In genomic region chrX:7764657-7765280, GRCm38 (mm10) we compare ENCODE assay signal across 10 mouse cellular contexts. TPM values are rescaled to one million over a fixed set of nuclear protein-coding genes. Genes with fewer than 3 reads are reported as not detected.
DNase-seq lines count a peak whose midpoint lies in the region; ATAC-seq and TF ChIP-seq lines count a peak whose summit lies in the region.
"Had no signal": no experiment of that assay in that cellular context is flagged by ENCODE, and none has a peak within 500 bp of the region (broad histone marks: within the 10 kb centered on the region; RNA-seq: fewer than 3 reads in every experiment).

No protein-coding gene starts in this region.

- 22% methylated on average over 9 of the region's 9 CpGs for WGBS in forebrain, embryonic 14.5 days
- 33% methylated on average over 9 of the region's 9 CpGs for WGBS in liver, embryonic 13.5 days (ENCODE audit: insufficient replicate concordance)

- H3K27ac ChIP-seq in gastrocnemius, adult 2 months: peak overlapping the region; percentile 91
- H3K27ac ChIP-seq in forebrain, embryonic 14.5 days (ENCODE audit: low read depth, low read length): no peak overlapping the region
- H3K27ac ChIP-seq in liver, embryonic 13.5 days: no peak overlapping the region

- peak overlapping the region; percentile 62; the same call in 1 of the 2 replicates for H3K9ac ChIP-seq in forebrain, embryonic 14.5 days (ENCODE audit: low read length)
- peak overlapping the region; percentile 78; the same call in 1 of the 2 replicates for H3K9ac ChIP-seq in liver, embryonic 13.5 days

- peaks cover 16% of the 10 kb centered on the region; the same call in 1 of the 2 replicates for H3K36me3 ChIP-seq in forebrain, embryonic 14.5 days (ENCODE audit: control insufficient read depth, insufficient read depth, low read length)
- H3K36me3 ChIP-seq in liver, embryonic 13.5 days: peaks cover 24% of the 10 kb centered on the region

- intact Hi-C loops in gastrocnemius, adult 2 months (cut with DNase I): no loop called here

- TF ChIP-seq CTCF in gastrocnemius, adult 2 months (IDR thresholded peaks at IDR 0.05): no peak

- no peak for ATAC-seq in forebrain, embryonic 14.5 days
- no peak for ATAC-seq in liver, embryonic 13.5 days (ENCODE audit: low read depth)

- H3K4me2 ChIP-seq in forebrain, embryonic 14.5 days (ENCODE audit: low read length): peak overlapping the region; percentile 63
- peak overlapping the region; percentile 84 for H3K4me2 ChIP-seq in liver, embryonic 13.5 days

- H3K4me3 ChIP-seq in gastrocnemius, adult 2 months: peak overlapping the region; percentile 88
- H3K4me3 ChIP-seq in forebrain, embryonic 14.5 days (ENCODE audit: low read depth, low read length): peak overlapping the region; percentile 53
- H3K4me3 ChIP-seq in liver, embryonic 13.5 days (replicated peaks): peak overlapping the region; percentile 73

- no peaks in the 10 kb centered on the region for H3K27me3 ChIP-seq in forebrain, embryonic 14.5 days (replicated peaks; ENCODE audit: control insufficient read depth, insufficient read depth, low read length)
- H3K27me3 ChIP-seq in liver, embryonic 13.5 days: no peaks in the 10 kb centered on the region

- no peak for DNase-seq in gastrocnemius, adult 2 months
- no peak for DNase-seq in gastrocnemius, adult 8-10 months (ENCODE audit: low spot score in 2 of 2)
- DNase-seq in CD4-positive helper T cell, adult 2 months (ENCODE audit: low read depth, low spot score): peak; percentile 5
- no peak for DNase-seq in forebrain, embryonic 14.5 days (ENCODE audit: low spot score)
- no peak for DNase-seq in liver, embryonic 13.5 days
- DNase-seq in layer of hippocampus, adult 9-11 months: no peak
- DNase-seq in adrenal gland, adult (ENCODE audit: inconsistent age in 2 of 2, low spot score in 1 of 2): no peak
- no peak for DNase-seq in retina, embryonic 14.5 days (ENCODE audit: low spot score)
- DNase-seq: cerebellum, adult 9-10 months; lung, postnatal 14 days had no signal

- no peaks in the 10 kb centered on the region for H3K9me3 ChIP-seq in forebrain, embryonic 14.5 days (replicated peaks; ENCODE audit: control insufficient read depth, low read length)
- no peaks in the 10 kb centered on the region for H3K9me3 ChIP-seq in liver, embryonic 13.5 days (replicated peaks)

- H3K4me1 ChIP-seq in forebrain, embryonic 14.5 days (ENCODE audit: control insufficient read depth, insufficient read depth, low read length): peaks cover 7% of the 10 kb centered on the region; the same call in 1 of the 2 replicates
- H3K4me1 ChIP-seq in liver, embryonic 13.5 days (replicated peaks): peaks cover 53% of the 10 kb centered on the region

RNA-seq across cellular contexts. Expression of gene Tfe3, which starts 2.4 kb away (rescaled TPM):
- total RNA-seq in gastrocnemius, adult 2 months (2021): 10 to 100 TPM; 10.9 to 11.1 TPM
- 1 to 10 TPM; 6.0 to 8.1 (median 7.6) TPM for total RNA-seq in gastrocnemius, adult 8-10 months (2022)
- 16.1 and 23.9 TPM in 2 replicates for polyA plus RNA-seq in forebrain, embryonic 14.5 days (2014; fragmentation: Nextera tagmentation; extraction: Ambion mirVana)
- 8.9 and 10.1 TPM in 2 replicates for polyA plus RNA-seq in liver, embryonic 13.5 days (2015; fragmentation: Nextera tagmentation; extraction: Ambion mirVana)

RNA-seq across cellular contexts. Expression of gene Ccdc120, which starts 14.1 kb away (rescaled TPM):
- total RNA-seq in gastrocnemius, adult 2 months (2021): under 1 TPM; 0.28 to 0.75 TPM
- total RNA-seq in gastrocnemius, adult 8-10 months (2022): 1 to 10 TPM in 1 of 4 experiments, under 1 TPM in 2, not detected in 1; 0.34 to 1.1 (median 0.86) TPM
- polyA plus RNA-seq in forebrain, embryonic 14.5 days (2014; fragmentation: Nextera tagmentation; extraction: Ambion mirVana): 43.8 and 45.3 TPM in 2 replicates
- 1.7 TPM in 2 replicates for polyA plus RNA-seq in liver, embryonic 13.5 days (2015; fragmentation: Nextera tagmentation; extraction: Ambion mirVana)

RNA-seq across cellular contexts. Expression of gene Gripap1, which starts 24.8 kb away (rescaled TPM):
- 10 to 100 TPM; 16.7 to 22.8 TPM for total RNA-seq in gastrocnemius, adult 2 months (2021)
- 10 to 100 TPM; 15.5 to 19.4 (median 16.1) TPM for total RNA-seq in gastrocnemius, adult 8-10 months (2022)
- 44.0 and 50.4 TPM in 2 replicates for polyA plus RNA-seq in forebrain, embryonic 14.5 days (2014; fragmentation: Nextera tagmentation; extraction: Ambion mirVana)
- polyA plus RNA-seq in liver, embryonic 13.5 days (2015; fragmentation: Nextera tagmentation; extraction: Ambion mirVana): 30.6 and 32.3 TPM in 2 replicates

RNA-seq across cellular contexts. Expression of gene Praf2, which starts 36.5 kb away (rescaled TPM):
- 1 to 10 TPM; 3.3 to 6.7 TPM for total RNA-seq in gastrocnemius, adult 2 months (2021)
- total RNA-seq in gastrocnemius, adult 8-10 months (2022): 1 to 10 TPM; 3.6 to 4.6 (median 3.7) TPM
- 139 and 145 TPM in 2 replicates for polyA plus RNA-seq in forebrain, embryonic 14.5 days (2014; fragmentation: Nextera tagmentation; extraction: Ambion mirVana)
- polyA plus RNA-seq in liver, embryonic 13.5 days (2015; fragmentation: Nextera tagmentation; extraction: Ambion mirVana): 8.3 and 9.1 TPM in 2 replicates

RNA-seq across cellular contexts. Expression of gene Gm45208, which starts 42.7 kb away (rescaled TPM):
- total RNA-seq in gastrocnemius, adult 2 months (2021): not detected
- under 1 TPM in 1 of 4 experiments, not detected in 3; 0.83 TPM for total RNA-seq in gastrocnemius, adult 8-10 months (2022)
- polyA plus RNA-seq in forebrain, embryonic 14.5 days (2014; fragmentation: Nextera tagmentation; extraction: Ambion mirVana): not detected in 2 replicates
- polyA plus RNA-seq in liver, embryonic 13.5 days (2015; fragmentation: Nextera tagmentation; extraction: Ambion mirVana): 0.25 TPM in 1 of 2 replicates, not detected in the other
